Mouse (Mus musculus) hindbrain, embryonic 16.5 days (tissue): Measurements from ENCODE around the gene Runx2. TPM values are rescaled to one million over a fixed set of nuclear protein-coding genes. Genes with fewer than 3 reads are reported as not detected.

Experiments
- ATAC-seq: fragments of 200-750 bp; cut with Nextera tagmentation; 2 replicates; pipeline ENCODE4 v1.8.0; 2017; ENCODE audit warnings: moderate TSS enrichment, moderate library complexity
- H3K27ac ChIP-seq: fragments of 300-500 bp; sonication (generic); 2 replicates; pipeline ENCODE4 v1.5.1; 2014; ENCODE audit warnings: low read depth, mild to moderate bottlenecking, control low read depth, low read length, moderate library complexity
- H3K27me3 ChIP-seq: fragments of 300-500 bp; sonication (generic); replicated peaks from 2 replicates; pipeline ENCODE4 v1.6.1; 2014; ENCODE audit warnings: low read length; ENCODE audit not compliant: control insufficient read depth, insufficient read depth
- H3K36me3 ChIP-seq: fragments of 300-500 bp; sonication (generic); 2 replicates; pipeline ENCODE4 v1.6.1; 2014; ENCODE audit warnings: mild to moderate bottlenecking, low read length, moderate library complexity, mixed read lengths; ENCODE audit not compliant: control insufficient read depth, insufficient read depth
- H3K4me1 ChIP-seq: fragments of 300-500 bp; sonication (generic); 2 replicates; pipeline ENCODE4 v1.6.1; 2014; ENCODE audit warnings: low read depth, low read length; ENCODE audit not compliant: control insufficient read depth, insufficient read depth
- H3K4me2 ChIP-seq: fragments of 300-500 bp; sonication (generic); 2 replicates; pipeline ENCODE4 v1.6.1; 2014; ENCODE audit warnings: mild to moderate bottlenecking, low read length, control low read depth, moderate library complexity
- H3K4me3 ChIP-seq: fragments of 300-500 bp; sonication (generic); 2 replicates; pipeline ENCODE4 v1.5.1; 2014; ENCODE audit warnings: mild to moderate bottlenecking, low read length, control low read depth, moderate library complexity
- H3K9ac ChIP-seq: fragments of 300-500 bp; sonication (generic); 2 replicates; pipeline ENCODE4 v1.6.1; 2014; ENCODE audit warnings: low read depth, mild to moderate bottlenecking, control low read depth, low read length, moderate library complexity
- H3K9me3 ChIP-seq: fragments of 300-500 bp; sonication (generic); 2 replicates; pipeline ENCODE4 v1.6.1; 2014; ENCODE audit warnings: mild to moderate bottlenecking, low read length, moderate library complexity; ENCODE audit not compliant: control insufficient read depth
- whole genome bisulfite sequencing: fragments of 180-500 bp; shearing (Covaris S2); extraction: QIAGEN DNeasy Blood & Tissue Kit; methylation state at CpG from one replicate; pipeline ENCODE4 v1.1.7; 2014; 5-methylcytosine and 5-hydroxymethylcytosine counted together
- polyA plus RNA-seq: library from polyadenylated mRNA; unstranded; fragments of >200 nt; fragmentation: Nextera tagmentation; extraction: Ambion mirVana; gene quantifications from 2 replicates; pipeline ENCODE4 v1.2.1, GENCODE M21; 2015

Runx2 gene
- polyA plus RNA-seq, 1 experiment from 2014 or later = 0.31 TPM

- no peak overlapping the region for H3K4me2 ChIP-seq
- no peaks in the 10 kb centered on the region for H3K36me3 ChIP-seq
- 39% methylated on average over 8 of the region's 8 CpGs for WGBS
These were observed 216.6 kb downstream of the Runx2 start for GRCm38 (mm10) chr17:44597918-44598504.

GRCm38 (mm10) chr17:44592737-44593090 is 221.9 kb downstream of the Runx2 start:
- no peak for ATAC-seq
- Histone ChIP-seq H3K4me2 (no peak overlapping the region), H3K9me3 (no peaks in the 10 kb centered on the region), H3K9ac (no peak overlapping the region), H3K36me3 (no peaks in the 10 kb centered on the region), H3K4me3 (no peak overlapping the region), H3K27ac (no peak overlapping the region), H3K27me3 (no peaks in the 10 kb centered on the region), H3K4me1 (no peaks in the 10 kb centered on the region)
- 94% methylated on average over 6 of the region's 6 CpGs for WGBS

More at GRCm38 (mm10) chr17:44597918-44598504, 216.6 kb downstream of the Runx2 start:
- no peak overlapping the region for H3K4me3 ChIP-seq
- no peak overlapping the region for H3K9ac ChIP-seq
- H3K27ac ChIP-seq = no peak overlapping the region
- 0 out of 2 replicates have a peak, but pooled peaks cover 4% of the 10 kb centered on the region for H3K4me1 ChIP-seq
- ATAC-seq = no peak
- no peaks in the 10 kb centered on the region for H3K27me3 ChIP-seq
- H3K9me3 ChIP-seq = no peaks in the 10 kb centered on the region

GRCm38 (mm10) chr17:44592067-44592736 is 222.4 kb downstream of the Runx2 start:
- Histone ChIP-seq H3K36me3 (no peaks in the 10 kb centered on the region), H3K4me1 (no peaks in the 10 kb centered on the region), H3K9ac (no peak overlapping the region), H3K27ac (no peak overlapping the region), H3K9me3 (no peaks in the 10 kb centered on the region), H3K4me3 (no peak overlapping the region), H3K4me2 (no peak overlapping the region), H3K27me3 (no peaks in the 10 kb centered on the region)
- ATAC-seq = no peak
- WGBS = 82% methylated on average over 16 of the region's 16 CpGs

- Histone ChIP-seq H3K9ac (no peak overlapping the region), H3K27ac (no peak overlapping the region), H3K9me3 (no peaks in the 10 kb centered on the region), H3K4me3 (no peak overlapping the region), H3K4me1 (no peaks in the 10 kb centered on the region), H3K36me3 (no peaks in the 10 kb centered on the region), H3K27me3 (no peaks in the 10 kb centered on the region), H3K4me2 (no peak overlapping the region)
- no peak for ATAC-seq
- WGBS = 65% methylated on average over 3 of the region's 3 CpGs
These were observed 226.1 kb downstream of the Runx2 start for GRCm38 (mm10) chr17:44588470-44588869.

GRCm38 (mm10) chr17:44588020-44588419 is 226.6 kb downstream of the Runx2 start:
- Histone ChIP-seq H3K4me1 (no peaks in the 10 kb centered on the region), H3K9ac (no peak overlapping the region), H3K27ac (no peak overlapping the region), H3K4me3 (no peak overlapping the region), H3K36me3 (no peaks in the 10 kb centered on the region), H3K9me3 (no peaks in the 10 kb centered on the region), H3K4me2 (no peak overlapping the region), H3K27me3 (no peaks in the 10 kb centered on the region)
- ATAC-seq = no peak
- WGBS = 7% methylated on average over 3 of the region's 3 CpGs

- Histone ChIP-seq H3K4me3 (no peak overlapping the region), H3K9me3 (no peaks in the 10 kb centered on the region), H3K4me1 (no peaks in the 10 kb centered on the region), H3K4me2 (no peak overlapping the region), H3K27ac (no peak overlapping the region), H3K9ac (no peak overlapping the region), H3K27me3 (no peaks in the 10 kb centered on the region), H3K36me3 (no peaks in the 10 kb centered on the region)
- no peak for ATAC-seq
- 66% methylated on average over 3 of the region's 3 CpGs for WGBS
These were observed 228.4 kb downstream of the Runx2 start for GRCm38 (mm10) chr17:44586196-44586595.

- 77% methylated on average over 6 of the region's 6 CpGs for WGBS
- Histone ChIP-seq H3K9me3 (no peaks in the 10 kb centered on the region), H3K4me2 (no peak overlapping the region), H3K36me3 (no peaks in the 10 kb centered on the region), H3K27me3 (no peaks in the 10 kb centered on the region), H3K27ac (no peak overlapping the region), H3K4me1 (no peaks in the 10 kb centered on the region), H3K4me3 (no peak overlapping the region), H3K9ac (no peak overlapping the region)
- ATAC-seq = no peak
These were observed 229.8 kb downstream of the Runx2 start for GRCm38 (mm10) chr17:44584781-44585180.

GRCm38 (mm10) chr17:44577791-44578190 is 236.8 kb downstream of the Runx2 start:
- Histone ChIP-seq H3K27me3 (no peaks in the 10 kb centered on the region), H3K9ac (no peak overlapping the region), H3K4me2 (no peak overlapping the region), H3K9me3 (no peaks in the 10 kb centered on the region), H3K4me3 (no peak overlapping the region), H3K4me1 (no peaks in the 10 kb centered on the region), H3K27ac (no peak overlapping the region), H3K36me3 (no peaks in the 10 kb centered on the region)
- no peak for ATAC-seq
- 50% methylated on average over 5 of the region's 5 CpGs for WGBS

GRCm38 (mm10) chr17:44570899-44571298 is 243.7 kb downstream of the Runx2 start:
- Histone ChIP-seq H3K27ac (no peak overlapping the region), H3K4me1 (no peaks in the 10 kb centered on the region; the same call in 1 of the 2 replicates), H3K9ac (no peak overlapping the region), H3K27me3 (no peaks in the 10 kb centered on the region), H3K4me3 (no peak overlapping the region), H3K9me3 (no peaks in the 10 kb centered on the region), H3K36me3 (no peaks in the 10 kb centered on the region), H3K4me2 (no peak overlapping the region)
- WGBS = 77% methylated on average over 5 of the region's 5 CpGs
- ATAC-seq = no peak
